In the genomic region with DNA sequence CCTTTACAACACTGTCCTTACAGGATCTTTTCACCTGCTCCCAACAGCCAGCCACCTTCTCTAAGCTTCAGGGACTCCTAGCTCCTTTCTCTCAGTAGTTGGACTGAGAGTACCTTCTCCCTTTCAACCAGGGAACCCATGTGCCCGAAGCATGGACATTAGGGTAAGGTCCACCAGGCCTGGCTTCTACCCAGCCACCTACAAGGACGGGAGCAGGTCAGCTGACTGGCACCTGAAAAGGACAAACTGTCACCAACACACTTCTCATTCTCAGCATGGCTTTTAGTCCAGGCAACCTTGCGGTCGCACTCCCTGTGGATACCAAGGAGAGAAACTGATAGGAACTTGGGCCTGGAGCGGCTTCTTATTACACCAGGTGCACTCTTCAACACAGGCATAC, we compare ENCODE assay signal across 11 mouse cellular contexts.
"Had no signal": no experiment of that assay in that cellular context is flagged by ENCODE, and none has a peak within 500 bp of the region (broad histone marks: within the 10 kb centered on the region; RNA-seq: fewer than 3 reads in every experiment).

No protein-coding gene starts in this region.

- H3K4me1 ChIP-seq: limb, embryonic 13.5 days; liver, embryonic 13.5 days; midbrain, embryonic 13.5 days had no signal

- H3K27ac ChIP-seq: limb, embryonic 13.5 days; liver, embryonic 13.5 days; midbrain, embryonic 13.5 days had no signal

- DNase-seq: left cerebral cortex, postnatal 4 days; liver, embryonic 13.5 days; lung, adult 18-20 months; lung, postnatal 36 days; right cerebral cortex, adult 18-20 months; right cerebral cortex, postnatal 25 days; thymus, postnatal 36 days had no signal

- ATAC-seq: intestine, embryonic 16.5 days; lung, postnatal 0 days; midbrain, embryonic 13.5 days had no signal

- H3K4me2 ChIP-seq: limb, embryonic 13.5 days; liver, embryonic 13.5 days; midbrain, embryonic 13.5 days had no signal

- H3K27me3 ChIP-seq: limb, embryonic 13.5 days; liver, embryonic 13.5 days; midbrain, embryonic 13.5 days had no signal

- H3K9ac ChIP-seq: limb, embryonic 13.5 days; liver, embryonic 13.5 days; midbrain, embryonic 13.5 days had no signal

- H3K4me3 ChIP-seq: limb, embryonic 13.5 days; liver, embryonic 13.5 days; midbrain, embryonic 13.5 days had no signal

- H3K9me3 ChIP-seq: limb, embryonic 13.5 days; liver, embryonic 13.5 days; midbrain, embryonic 13.5 days had no signal
